Mouse (Mus musculus): ENCODE measurements at regions not wholly inside any gene's neighbourhood (a gene's known extent, or its start where the extent isn't known, plus 50 kb on each side); places are given as distances from the start of the nearest gene placed in this dataset.

GRCm38 (mm10) chr11:20930045-20930444, 99.2 kb upstream of the Lgalsl start:
- no peaks in the 10 kb centered on the region; a peak in 1 of 4 replicates for H3K27me3 ChIP-seq (ENCODE audit: control insufficient read depth in 1 of 2, insufficient read depth in 2 of 2, low read length in 2 of 2)
- no peak overlapping the region for H3K4me3 ChIP-seq (ENCODE audit: control insufficient read depth in 1 of 2, insufficient read depth in 1 of 2, low read depth in 2 of 2, low read length in 2 of 2)
- no peaks in the 10 kb centered on the region for H3K36me3 ChIP-seq (ENCODE audit: control insufficient read depth in 1 of 2, insufficient read depth in 2 of 2, low read length in 2 of 2)
- H3K9ac ChIP-seq (ENCODE audit: control insufficient read depth, low read depth, low read length, poor library complexity, severe bottlenecking) = no peak overlapping the region
- no peaks in the 10 kb centered on the region for H3K4me1 ChIP-seq (ENCODE audit: control insufficient read depth in 1 of 2, insufficient read depth in 2 of 2, low read length in 2 of 2)
- TF ChIP-seq BHLHE40 (IDR thresholded peaks at IDR 0.05; ENCODE audit: borderline replicate concordance, low read depth, low read length) = no peak
- TF ChIP-seq RAD21 (IDR thresholded peaks at IDR 0.05; ENCODE audit: low read depth, low read length) = no peak
- no peak for TF ChIP-seq NELFE (IDR thresholded peaks at IDR 0.05; ENCODE audit: low read depth, low read length)
- TF ChIP-seq TAL1 (IDR thresholded peaks at IDR 0.05; ENCODE audit: low read length) = no peak
- no peak for TF ChIP-seq UBTF (IDR thresholded peaks at IDR 0.05; ENCODE audit: borderline replicate concordance, insufficient read depth, low read depth, low read length)
- no peak for TF ChIP-seq POLR2AphosphoS5 (IDR thresholded peaks at IDR 0.05; ENCODE audit: borderline replicate concordance, low read depth, low read length)
- TF ChIP-seq CHD1 (IDR thresholded peaks at IDR 0.05; ENCODE audit: low read depth, low read length) = no peak
- no peak for TF ChIP-seq MAX (IDR thresholded peaks at IDR 0.05; ENCODE audit: low read length)
- TF ChIP-seq KAT2A (conservative IDR thresholded peaks at IDR 0.05; ENCODE audit: low read depth, low read length) = no peak
- no peaks in the 10 kb centered on the region for H3K9me3 ChIP-seq (replicated peaks; ENCODE audit: insufficient read depth, low read length)
- DNase-seq (ENCODE audit: low read depth, low spot score) = no peak
- H3K79me2 ChIP-seq (ENCODE audit: control insufficient read depth, insufficient read depth, low read length, poor library complexity) = no peaks in the 10 kb centered on the region
- H3K27ac ChIP-seq (ENCODE audit: control insufficient read depth, low read depth, low read length) = no peak overlapping the region

GRCm38 (mm10) chr11:20930573-20930972, 99.7 kb upstream of the Lgalsl start:
- Histone ChIP-seq H3K36me3 (ENCODE audit: control insufficient read depth in 1 of 2, insufficient read depth in 2 of 2, low read length in 2 of 2) (no peaks in the 10 kb centered on the region), H3K27me3 (ENCODE audit: control insufficient read depth in 1 of 2, insufficient read depth in 2 of 2, low read length in 2 of 2) (peaks cover 0 to 2% of the 10 kb centered on the region in 2 experiments; a peak in 1 of 4 replicates), H3K79me2 (ENCODE audit: control insufficient read depth, insufficient read depth, low read length, poor library complexity) (no peaks in the 10 kb centered on the region), H3K9ac (ENCODE audit: control insufficient read depth, low read depth, low read length, poor library complexity, severe bottlenecking) (no peak overlapping the region), H3K4me1 (ENCODE audit: control insufficient read depth in 1 of 2, insufficient read depth in 2 of 2, low read length in 2 of 2) (no peaks in the 10 kb centered on the region), H3K4me3 (ENCODE audit: control insufficient read depth in 1 of 2, insufficient read depth in 1 of 2, low read depth in 2 of 2, low read length in 2 of 2) (no peak overlapping the region), H3K9me3 (replicated peaks; ENCODE audit: insufficient read depth, low read length) (no peaks in the 10 kb centered on the region), H3K27ac (ENCODE audit: control insufficient read depth, low read depth, low read length) (no peak overlapping the region)
- no peak for DNase-seq (ENCODE audit: low read depth, low spot score)
- TF ChIP-seq POLR2A (IDR thresholded peaks at IDR 0.05; ENCODE audit: control insufficient read depth in 1 of 2, insufficient read depth in 1 of 2, low read depth in 1 of 2, low read length in 2 of 2, poor library complexity in 1 of 2) (no peak), EP300 (IDR thresholded peaks at IDR 0.05; ENCODE audit: low read depth in 1 of 2, low read length in 2 of 2) (no peak)

DNA sequence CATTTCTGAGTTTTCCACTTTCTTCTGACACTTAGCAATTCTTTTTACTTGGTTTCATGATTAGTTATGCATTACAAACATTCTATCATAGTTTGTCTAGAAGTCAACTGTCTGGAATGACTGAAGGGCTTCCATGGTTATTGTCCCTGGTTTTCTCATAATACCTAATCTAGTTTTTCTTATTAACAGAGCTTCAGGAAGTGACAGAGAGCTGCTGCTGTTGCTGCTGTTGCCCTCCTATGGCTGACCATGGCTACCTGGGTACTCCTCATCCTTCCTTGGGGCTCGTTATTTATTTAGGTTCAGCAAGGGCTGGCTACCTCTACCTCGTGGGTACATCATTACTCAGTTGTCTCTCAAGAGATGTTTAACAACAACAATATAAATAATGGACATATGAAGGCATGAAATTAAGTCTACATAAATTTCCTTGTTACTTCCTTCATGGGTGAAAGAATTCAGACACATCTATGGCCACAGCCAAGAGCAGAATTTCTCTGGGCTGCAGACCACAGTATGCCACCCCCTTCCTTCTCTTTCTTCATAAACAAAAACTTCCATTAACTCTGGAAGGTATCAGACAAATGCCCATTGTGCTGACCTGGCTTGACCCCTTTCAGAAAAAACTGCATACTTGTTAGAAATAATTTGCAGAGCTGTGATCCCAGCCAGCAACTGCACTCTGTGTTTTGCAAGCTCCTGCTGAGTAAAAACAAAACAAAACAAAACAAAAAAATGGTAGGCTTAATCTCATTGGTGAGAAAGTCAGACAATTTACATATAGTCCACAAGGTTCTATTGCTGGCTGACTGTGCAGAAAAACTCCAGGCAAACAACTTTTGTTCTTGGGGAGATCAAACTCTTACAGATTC, 103.6 kb upstream of the Lgalsl start:
- no peaks in the 10 kb centered on the region for H3K36me3 ChIP-seq (ENCODE audit: control insufficient read depth in 1 of 2, insufficient read depth in 2 of 2, low read length in 2 of 2)
- no peaks in the 10 kb centered on the region for H3K9me3 ChIP-seq (replicated peaks; ENCODE audit: insufficient read depth, low read length)
- TF ChIP-seq RAD21 (IDR thresholded peaks at IDR 0.05; ENCODE audit: low read depth, low read length) (no peak), UBTF (IDR thresholded peaks at IDR 0.05; ENCODE audit: borderline replicate concordance, insufficient read depth, low read depth, low read length) (no peak)
- H3K27ac ChIP-seq (ENCODE audit: control insufficient read depth, low read depth, low read length) = no peak overlapping the region
- no peaks in the 10 kb centered on the region for H3K4me1 ChIP-seq (ENCODE audit: control insufficient read depth in 1 of 2, insufficient read depth in 2 of 2, low read length in 2 of 2)
- DNase-seq (ENCODE audit: low read depth, low spot score) = no peak
- H3K79me2 ChIP-seq (ENCODE audit: control insufficient read depth, insufficient read depth, low read length, poor library complexity) = no peaks in the 10 kb centered on the region
- H3K4me3 ChIP-seq (ENCODE audit: control insufficient read depth in 1 of 2, insufficient read depth in 1 of 2, low read depth in 2 of 2, low read length in 2 of 2) = no peak overlapping the region
- H3K27me3 ChIP-seq (ENCODE audit: control insufficient read depth in 1 of 2, insufficient read depth in 2 of 2, low read length in 2 of 2) = peaks cover 0 to 2% of the 10 kb centered on the region in 2 experiments; a peak in 2 of 4 replicates
- no peak overlapping the region for H3K9ac ChIP-seq (ENCODE audit: control insufficient read depth, low read depth, low read length, poor library complexity, severe bottlenecking)
